Mouse (Mus musculus): Measurements from ENCODE around the gene Polr1b.

Polr1b gene

DNA sequence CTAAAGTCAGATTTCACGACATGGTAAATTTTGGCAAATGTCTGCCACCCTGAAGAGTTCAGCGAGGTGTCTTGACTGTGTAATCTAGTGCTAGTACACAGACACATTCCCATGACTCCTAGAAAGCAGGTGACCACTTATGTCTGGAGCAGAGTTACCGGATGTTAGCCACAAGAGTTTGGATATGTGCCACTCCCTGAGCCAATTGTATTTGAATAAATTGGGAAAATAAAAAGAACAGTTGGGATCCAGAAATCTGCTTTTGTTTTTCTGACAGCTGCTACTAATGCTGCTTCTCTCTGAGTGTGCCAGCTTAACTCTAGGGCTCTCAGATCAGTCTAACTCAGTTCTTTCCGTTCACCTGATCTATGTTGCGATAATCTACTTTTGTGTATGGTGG, 12.1 kb downstream of the Polr1b start:
- in situ Hi-C loops (cut with MboI; ENCODE audit: unreplicated experiment in 2 of 2): no loop called here

DNA sequence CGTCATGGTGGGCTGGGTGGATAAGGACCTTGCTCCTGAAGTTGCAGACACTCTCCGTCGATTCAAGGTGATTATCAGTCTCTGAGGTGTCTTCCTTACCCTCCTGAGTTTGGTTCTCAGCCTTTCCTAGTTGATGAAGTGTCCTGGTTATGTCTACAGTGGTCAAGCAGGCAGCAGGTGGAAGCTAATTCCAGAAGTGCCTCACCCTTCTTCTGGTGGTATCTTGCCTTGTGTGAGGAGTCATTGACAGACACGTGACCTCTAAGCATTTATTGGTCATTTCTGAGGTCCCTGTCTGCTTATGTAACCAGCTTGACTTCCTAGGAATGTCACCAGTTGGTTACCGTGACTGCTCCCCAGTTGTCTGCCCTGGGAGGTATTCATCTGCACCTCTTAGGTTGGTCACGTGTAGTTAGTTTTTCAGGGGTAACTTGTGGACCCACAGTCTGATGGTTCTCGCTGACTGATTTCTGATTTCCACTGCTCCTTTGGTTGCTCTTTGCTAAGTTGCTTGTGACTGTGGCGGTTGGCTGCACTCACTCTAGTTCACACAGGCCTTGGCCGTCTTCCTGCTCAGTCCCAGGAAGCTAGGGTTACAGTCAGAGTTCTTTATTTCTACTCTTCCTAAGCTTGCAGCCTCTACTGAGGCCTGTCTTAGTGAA, 15.0 kb downstream of the Polr1b start:
- in situ Hi-C loops (cut with MboI; ENCODE audit: unreplicated experiment in 2 of 2): no loop called here

DNA sequence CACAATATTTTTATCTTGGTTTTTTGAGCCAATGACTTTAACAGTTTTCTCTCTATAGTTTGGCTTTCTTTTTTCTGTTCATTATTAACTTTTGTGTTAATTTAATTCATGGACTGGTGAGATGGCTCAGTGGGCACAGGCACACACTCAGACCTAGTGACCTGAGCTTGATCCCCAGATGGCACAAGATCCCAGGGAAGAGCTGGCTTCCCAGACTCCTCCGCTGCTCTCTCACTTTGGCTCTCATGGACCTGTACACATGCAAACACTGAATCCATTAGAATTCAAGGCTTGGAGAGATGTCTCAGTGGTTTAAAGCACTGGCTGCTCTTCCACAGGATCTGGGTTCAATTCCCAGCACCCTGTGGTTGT, 15.6 kb downstream of the Polr1b start:
- in situ Hi-C loops (cut with MboI; ENCODE audit: unreplicated experiment in 2 of 2): no loop called here

DNA sequence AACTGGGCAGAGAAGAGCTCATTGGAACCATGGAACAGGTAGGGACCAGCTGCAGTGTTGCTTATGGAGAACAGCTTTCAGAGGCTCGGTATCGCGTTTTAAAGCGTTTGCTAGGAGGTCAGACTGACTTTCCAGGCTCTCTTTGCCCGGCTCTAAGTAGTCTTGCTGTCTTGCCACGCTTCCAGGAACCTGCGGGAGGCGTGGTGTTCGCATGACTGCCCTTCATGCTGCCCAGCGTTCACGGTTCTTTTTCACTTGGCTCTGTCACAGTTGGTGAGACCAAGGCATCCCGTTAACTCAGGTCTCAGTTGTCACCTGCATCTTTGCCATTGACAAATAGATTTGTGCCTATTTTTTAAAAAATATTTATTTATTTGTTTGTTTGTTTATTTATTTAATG, 17.3 kb downstream of the Polr1b start:
- in situ Hi-C loops (cut with MboI; ENCODE audit: unreplicated experiment in 2 of 2): no loop called here

DNA sequence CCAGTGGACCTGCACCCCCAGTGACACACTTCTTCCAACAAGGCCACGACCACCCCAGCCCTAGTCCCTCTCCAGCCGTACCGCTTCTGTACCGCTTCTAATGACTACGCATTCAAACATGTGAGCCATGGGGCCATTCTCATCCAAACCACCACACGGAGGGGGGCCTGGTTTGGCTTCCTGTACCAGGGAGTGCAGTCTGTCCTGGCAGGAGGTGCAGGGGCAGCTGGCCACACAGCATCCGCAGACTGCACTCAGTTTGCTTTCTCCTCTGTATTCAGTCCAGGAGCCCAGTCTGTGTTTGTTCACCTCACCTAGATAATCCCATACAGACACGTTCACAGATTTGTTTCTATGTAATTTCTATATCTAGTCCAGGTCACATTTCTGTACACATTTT, 21.2 kb downstream of the Polr1b start:
- in situ Hi-C loops (cut with MboI; ENCODE audit: unreplicated experiment in 2 of 2): no loop called here

DNA sequence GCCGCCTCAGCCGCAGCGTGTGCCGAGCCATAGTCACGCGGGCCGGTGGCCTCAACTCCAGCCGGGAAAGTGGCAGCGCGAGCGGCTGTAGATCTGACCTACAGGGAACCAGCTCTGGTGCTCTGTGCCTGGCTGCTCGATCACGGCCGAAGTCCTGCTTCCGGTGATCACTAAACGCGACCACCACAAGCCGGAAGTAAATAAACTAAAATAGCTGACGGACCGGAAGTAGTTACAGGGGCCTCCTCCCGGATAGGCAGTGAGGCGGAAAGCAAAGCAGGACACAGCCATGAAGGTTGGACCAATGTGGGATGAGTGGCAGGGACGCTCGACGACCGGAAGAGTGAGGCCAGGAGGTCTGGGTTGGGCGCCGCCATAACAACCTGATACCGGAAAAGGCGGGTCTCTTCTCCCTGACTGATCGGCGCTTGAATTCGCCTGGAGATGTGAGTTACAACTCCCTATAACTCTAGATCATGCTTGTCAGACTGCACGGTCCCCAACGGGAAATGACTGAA, 28.7 kb downstream of the Polr1b start, which contains the start of gene Chchd5:
TSS of gene Chchd5 (plus strand) at position 289 of the 518 bp plus-strand sequence.
- in situ Hi-C loops (cut with MboI; ENCODE audit: unreplicated experiment in 2 of 2): no loop called here

DNA sequence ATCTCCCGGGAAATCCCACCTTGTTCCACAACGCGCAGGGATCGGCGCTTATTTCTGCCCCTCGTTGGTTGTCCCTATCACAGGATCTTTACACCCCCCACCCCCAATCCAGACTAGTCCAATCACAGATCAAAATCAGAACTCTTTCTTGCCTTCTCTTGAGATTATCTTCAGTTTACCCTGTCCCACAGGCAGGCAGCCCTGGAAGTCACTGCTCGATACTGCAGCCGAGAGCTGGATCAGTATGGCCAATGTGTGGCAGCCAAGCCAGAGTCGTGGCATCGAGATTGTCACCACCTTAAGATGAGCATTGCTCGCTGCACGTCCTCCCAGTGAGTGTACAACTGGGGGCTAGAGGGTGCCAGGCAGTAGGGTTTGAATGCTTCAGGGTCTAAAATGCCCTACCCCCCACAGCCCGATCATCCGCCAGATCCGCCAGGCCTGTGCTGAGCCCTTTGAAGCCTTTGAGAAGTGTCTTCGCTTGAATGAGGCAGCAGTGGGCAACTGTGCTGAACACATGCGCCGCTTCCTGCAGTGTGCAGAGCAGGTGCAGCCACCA, 29.3 kb downstream of the Polr1b start:
- in situ Hi-C loops (cut with MboI; ENCODE audit: unreplicated experiment in 2 of 2): no loop called here

DNA sequence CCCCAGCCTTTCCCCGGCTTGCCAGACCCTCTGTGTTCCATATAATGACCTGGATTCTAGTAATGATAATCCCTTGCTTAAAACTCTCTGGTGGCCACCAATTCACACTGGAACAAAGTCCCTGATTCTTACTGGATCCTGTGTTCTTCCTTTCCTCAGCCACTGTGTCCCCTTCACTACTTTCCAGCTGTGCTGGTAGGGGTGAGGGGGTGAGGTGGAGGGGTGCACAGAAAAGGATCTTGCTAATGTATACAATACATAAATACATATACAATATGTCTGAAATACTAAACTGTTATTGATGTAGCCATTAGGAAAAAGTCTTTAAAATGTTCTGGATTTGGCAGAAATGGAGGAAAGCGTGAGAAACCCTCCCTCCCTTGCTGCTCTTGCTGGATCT, 30.0 kb downstream of the Polr1b start:
- in situ Hi-C loops (cut with MboI; ENCODE audit: unreplicated experiment in 2 of 2): no loop called here

DNA sequence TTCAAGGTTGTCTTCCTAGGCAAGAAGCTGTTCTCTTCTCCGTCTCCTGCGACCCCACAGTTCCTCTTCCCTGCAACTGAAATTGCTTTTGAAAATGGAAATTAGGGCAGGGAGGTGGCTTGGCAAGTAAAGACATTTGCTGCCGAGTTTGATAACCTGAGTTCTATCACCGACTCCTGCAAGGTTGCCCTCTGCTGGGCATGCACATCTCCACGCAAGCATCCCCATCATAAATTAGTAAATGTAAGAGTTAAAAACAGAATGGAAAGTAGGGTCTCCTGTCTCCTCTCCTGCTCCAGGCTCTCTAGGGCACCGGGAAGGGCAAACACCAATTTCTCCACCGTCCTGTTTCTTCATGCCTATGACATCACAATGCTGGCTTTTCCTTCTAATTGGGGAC, 31.4 kb downstream of the Polr1b start:
- in situ Hi-C loops (cut with MboI; ENCODE audit: unreplicated experiment in 2 of 2): no loop called here

DNA sequence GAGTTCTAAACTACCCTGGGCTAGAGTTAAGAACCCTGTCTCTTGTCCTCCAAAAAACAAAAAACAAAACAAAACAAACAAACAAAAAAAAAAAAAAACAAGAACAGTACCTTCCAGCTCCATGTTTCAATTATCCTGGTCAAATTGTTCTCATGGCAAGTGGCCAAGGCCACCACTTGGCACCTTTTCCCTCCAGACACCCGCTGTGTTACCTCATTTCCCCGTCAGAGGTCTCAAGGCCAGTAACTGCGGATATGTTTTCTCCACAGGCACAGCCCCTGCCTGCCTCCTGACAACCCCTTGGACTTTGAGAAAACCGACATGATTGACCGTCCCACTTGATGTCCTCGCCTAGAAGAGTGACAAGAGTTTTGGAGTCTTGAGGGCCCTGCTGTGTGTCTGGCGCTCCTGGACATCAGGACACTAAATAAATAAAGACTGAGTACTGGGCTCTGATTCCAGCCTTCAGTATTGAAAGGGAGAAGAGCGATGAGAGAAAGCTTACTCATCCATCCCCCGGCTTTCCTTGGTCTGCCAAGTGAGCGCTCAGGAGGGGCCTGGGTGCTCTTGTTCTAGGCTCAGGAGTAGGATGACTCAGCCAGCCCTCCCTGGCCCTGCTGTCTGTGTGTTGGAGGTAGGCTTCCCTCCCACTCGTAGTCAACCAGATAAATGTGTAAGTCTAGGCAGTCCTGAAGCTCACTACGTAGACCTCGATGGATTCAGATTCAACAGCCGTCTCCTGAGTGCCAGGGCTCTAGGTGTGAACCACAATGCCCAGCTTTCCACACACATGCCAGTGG, 32.4 kb downstream of the Polr1b start:
- in situ Hi-C loops (cut with MboI; ENCODE audit: unreplicated experiment in 2 of 2): no loop called here

DNA sequence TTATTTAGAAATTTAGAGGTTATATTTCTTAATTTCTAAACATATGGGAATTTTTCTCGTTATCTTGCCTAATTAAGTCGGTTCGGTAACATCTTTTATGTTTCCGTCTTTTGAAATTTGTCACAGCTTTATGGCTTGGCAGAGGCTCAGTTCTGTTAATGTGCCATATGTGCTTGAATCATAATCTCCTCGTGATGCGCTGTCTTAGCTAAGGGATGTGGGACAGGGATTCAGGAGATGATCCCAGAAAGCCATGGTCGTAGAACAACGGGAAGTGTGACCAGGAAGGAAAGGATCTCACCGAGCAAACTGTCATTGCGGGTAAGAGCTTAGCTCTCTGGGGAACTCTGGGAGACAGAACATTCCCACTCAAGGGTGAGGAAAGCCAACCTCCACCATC, 39.1 kb downstream of the Polr1b start:
- in situ Hi-C loops (cut with MboI; ENCODE audit: unreplicated experiment in 2 of 2): no loop called here

DNA sequence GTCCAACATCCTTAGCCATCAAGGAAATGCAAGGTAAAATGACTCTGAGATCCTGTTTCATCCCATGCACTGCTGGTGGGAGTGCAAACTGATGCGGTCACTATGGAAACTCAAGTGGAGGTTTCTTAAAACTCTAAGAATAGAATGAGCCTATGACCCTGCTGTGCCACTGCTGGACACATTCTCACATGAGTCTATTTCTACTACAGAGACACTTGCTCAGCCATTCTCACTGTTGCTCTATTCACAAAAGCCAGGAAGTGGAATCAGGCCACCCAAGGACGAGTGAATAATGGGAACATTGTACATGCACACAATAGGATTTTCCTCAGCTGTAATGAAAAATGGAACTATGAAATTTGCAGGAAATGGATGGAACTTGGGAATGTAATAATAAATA, 48.0 kb downstream of the Polr1b start:
- in situ Hi-C loops (cut with MboI; ENCODE audit: unreplicated experiment in 2 of 2): no loop called here

DNA sequence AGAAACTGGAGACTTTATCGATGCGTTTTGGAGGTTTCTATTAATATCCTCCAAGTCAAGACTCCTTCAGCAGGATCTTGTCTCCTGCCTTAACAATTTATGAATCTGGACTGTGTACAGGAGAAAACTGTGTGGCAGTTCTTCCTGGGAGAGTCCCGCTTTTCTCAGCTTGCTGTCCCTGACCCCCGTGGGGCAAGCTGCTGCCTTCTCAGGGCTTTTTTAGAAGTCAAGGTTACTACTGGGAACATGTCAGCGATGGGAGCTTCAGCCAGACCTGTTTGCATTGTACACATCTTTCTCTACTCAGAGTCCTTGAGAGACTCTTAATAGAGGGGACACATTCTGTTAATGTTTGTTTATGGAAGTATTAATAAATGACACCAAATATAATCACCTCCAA, 49.6 kb downstream of the Polr1b start:
- in situ Hi-C loops (cut with MboI; ENCODE audit: unreplicated experiment in 2 of 2): loop anchor here (25.0 kb wide), 1 partner anchor 262 kb away; no protein-coding TSS in a partner anchor

DNA sequence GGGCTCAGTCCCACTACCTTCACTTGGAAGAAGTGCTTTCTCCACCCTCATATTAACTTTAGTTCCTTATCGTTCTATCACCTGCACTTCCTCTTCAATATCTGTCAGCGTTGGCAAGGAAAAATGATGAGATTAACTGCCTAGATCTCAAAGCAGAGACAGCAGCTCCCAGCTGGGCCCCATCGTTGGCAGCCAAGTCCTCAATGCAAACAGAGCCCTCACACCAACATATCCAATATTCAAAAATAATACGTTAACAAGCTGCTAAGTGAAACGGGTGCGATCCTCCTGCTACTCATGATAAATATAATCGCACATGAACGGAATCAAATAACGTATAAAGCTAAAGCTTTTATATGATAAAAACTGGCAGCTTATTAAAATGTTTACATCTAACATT, 50.3 kb downstream of the Polr1b start:
- in situ Hi-C loops (cut with MboI; ENCODE audit: unreplicated experiment in 2 of 2): loop anchor here (25.0 kb wide), 1 partner anchor 261 kb away; no protein-coding TSS in a partner anchor

DNA sequence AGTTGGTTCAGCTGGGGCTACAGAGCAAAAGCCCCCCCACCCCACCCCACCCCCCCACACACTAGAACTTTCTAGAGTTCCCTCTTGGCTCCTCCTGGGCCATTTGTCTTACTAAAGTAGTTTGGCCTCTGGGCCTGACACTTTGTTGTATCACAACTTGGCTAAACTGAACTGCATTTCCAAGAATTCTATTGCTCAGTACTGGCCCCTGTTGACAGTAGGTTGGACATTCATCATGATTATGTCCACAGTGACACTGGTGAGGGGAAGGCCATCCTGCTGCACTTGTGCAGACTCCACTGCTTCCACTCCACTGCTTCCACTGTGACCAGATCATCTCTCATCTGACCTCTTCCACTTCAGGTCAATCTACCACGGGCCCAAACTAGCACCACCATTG, 52.0 kb downstream of the Polr1b start:
- in situ Hi-C loops (cut with MboI; ENCODE audit: unreplicated experiment in 2 of 2): loop anchor here (25.0 kb wide), 1 partner anchor 260 kb away; no protein-coding TSS in a partner anchor

DNA sequence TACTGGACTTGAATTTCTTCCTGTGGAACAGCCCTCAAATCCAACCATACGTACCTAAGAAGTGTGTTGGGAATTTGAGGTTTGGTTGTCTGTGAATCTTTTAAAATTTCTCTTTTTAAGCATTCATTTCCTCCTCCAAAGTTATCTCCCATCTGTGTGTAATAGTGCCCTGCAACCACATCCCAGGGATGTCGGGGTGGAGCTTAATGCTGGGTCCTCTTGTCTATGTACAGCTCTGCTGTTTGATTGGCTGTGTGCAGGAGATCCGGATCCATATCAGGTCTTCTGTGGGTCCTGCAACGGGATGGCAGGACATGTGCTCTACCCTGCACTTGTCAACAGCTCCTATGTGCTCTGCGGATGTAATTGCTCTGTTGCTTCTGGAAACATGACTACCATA, 64.0 kb downstream of the Polr1b start:
- in situ Hi-C loops (cut with MboI; ENCODE audit: unreplicated experiment in 2 of 2): loop anchor here (25.0 kb wide), 1 partner anchor 247 kb away; no protein-coding TSS in a partner anchor

DNA sequence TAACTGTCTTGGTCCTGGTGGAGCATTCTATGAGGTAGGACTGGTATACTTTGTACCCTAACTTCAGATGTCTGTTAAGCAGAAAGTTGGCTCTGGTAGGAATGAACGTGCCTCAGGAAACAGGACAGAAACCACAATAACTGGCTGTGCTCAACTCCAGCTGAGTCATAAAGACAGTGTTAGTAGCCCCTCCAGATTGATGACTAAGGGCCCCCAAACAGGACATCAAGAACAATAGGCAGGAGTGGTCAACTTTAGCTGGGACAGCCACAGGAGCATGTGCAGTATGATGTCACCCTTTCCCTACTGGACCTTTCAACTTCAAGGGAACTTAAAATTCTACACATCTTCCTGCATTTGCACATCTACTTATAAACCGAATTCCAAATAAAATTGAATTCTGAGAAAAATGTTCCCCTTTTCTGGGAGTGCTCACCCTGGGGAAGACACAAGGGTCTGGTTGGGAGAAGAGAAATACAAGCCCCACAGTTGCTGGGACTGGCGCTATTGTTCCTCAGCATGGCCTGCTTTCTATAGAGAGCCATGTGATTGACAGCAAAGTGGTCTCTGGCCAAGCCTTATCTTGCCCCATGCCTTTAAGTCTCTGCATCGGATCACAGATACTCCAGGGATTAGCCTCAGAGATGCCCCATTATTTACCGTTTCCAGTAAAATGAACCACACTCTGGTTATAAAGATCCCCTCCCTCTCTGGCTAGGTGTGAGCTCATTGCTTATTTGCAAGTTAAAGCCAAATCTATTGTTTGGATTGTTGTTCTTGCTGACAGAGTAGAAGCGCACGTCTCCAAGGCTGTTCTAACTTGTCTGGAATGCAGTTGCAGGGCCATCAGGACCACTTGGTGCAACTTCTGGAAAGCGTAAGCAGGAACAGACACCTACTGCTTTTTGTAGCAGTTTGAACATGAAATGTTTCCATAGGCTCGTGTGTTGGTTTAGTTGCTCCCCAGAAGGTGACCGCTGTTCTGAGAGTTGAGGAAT, 66.0 kb downstream of the Polr1b start:
- in situ Hi-C loops (cut with MboI; ENCODE audit: unreplicated experiment in 2 of 2): loop anchor here (25.0 kb wide), 1 partner anchor 246 kb away; no protein-coding TSS in a partner anchor

DNA sequence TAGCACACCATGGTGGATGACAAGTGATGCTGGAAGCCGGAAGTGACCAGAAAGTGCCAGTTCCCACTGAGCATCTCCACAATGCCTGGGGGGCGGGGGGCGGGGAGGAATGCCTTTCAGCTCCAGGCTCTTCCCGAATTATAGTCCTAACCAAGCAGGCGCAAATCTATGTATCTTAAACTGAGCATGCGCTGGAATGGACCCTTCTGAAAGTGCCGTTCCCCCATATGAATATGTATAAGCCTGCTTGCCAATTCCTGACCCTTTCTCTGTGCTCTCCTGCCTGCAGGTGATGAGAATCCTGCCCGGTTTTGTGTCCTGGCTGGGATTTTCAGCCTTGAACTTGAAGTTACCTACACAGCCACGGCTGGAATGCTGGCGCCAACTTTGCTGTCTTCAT, 72.6 kb downstream of the Polr1b start:
- in situ Hi-C loops (cut with MboI; ENCODE audit: unreplicated experiment in 2 of 2): loop anchor here (10.0 to 25.0 kb wide), 2 partner anchors 239 to 301 kb away; no protein-coding TSS in a partner anchor

DNA sequence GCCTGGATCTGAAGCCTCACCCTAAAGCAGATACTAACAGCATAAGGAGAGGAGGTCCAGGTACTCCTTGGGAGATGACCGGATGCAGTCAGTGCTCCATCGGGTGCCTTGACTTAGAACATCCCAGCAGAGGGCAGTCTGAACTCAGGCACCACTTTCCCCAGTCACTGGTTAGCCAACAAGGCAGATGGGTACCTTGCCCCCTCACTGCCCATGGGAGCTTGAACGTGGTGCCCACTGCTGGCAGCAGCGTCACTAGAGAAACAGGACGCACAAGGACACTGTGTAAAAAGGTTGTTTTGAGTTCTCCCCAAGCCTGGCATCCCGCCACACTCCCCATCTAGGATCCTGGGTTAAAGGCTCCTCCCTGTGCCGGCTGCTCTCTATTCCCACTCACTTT, 73.7 kb downstream of the Polr1b start:
- in situ Hi-C loops (cut with MboI; ENCODE audit: unreplicated experiment in 2 of 2): loop anchor here (10.0 to 25.0 kb wide), 2 partner anchors 238 to 300 kb away; no protein-coding TSS in a partner anchor

DNA sequence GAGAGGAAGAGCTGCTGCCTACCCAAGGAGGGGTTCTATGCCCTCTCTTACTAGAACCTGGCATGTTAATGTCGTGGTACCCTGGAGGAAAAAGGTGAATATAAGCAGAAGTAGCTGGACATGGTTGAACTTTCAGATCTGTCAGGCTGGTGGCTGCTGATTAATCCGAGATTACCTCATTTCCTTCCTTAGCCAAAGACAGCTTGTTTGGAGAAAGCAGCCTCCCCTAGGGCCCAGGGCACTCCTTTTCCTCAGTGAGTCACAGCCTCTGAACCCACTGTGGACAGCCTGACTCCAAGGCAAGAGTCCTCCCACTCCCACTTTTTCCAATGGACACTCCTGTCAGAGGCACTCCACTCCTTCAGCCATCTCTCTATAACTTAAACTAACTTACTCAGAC, 74.8 kb downstream of the Polr1b start:
- in situ Hi-C loops (cut with MboI; ENCODE audit: unreplicated experiment in 2 of 2): loop anchor here (5.0 to 10.0 kb wide), 3 partner anchors 82 to 299 kb away; no protein-coding TSS in a partner anchor

Data from v-Abl transformed pro-B cells (cell line).